Comparison of ENCODE assay signal across 10 mouse cellular contexts in the genomic region with DNA sequence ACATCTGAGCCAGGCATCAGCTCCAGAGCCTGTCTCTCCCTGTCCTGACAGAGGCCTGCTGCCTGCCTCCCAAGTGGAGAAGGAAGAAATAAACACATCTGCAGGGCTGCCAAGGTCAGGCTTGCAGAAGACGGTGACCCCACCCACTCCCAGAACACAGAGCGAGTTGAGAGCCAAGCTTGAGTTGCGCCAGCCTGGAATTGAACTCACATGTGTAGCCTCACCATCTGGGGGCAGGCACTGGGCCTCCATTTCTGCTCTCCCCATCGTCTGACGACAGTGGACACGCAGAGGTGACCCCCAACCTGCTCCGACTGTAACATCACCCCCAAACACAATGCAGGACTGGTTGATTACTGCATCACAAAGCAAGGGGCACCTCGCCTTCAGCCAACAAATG. TPM values are rescaled to one million over a fixed set of nuclear protein-coding genes. Genes with fewer than 3 reads are reported as not detected.
A peak's percentile ranks its signal among the peaks of the same experiment; 100 is the strongest.
DNase-seq lines count a peak whose midpoint lies in the region; ATAC-seq and TF ChIP-seq lines count a peak whose summit lies in the region.
"Had no signal": no experiment of that assay in that cellular context is flagged by ENCODE, and none has a peak within 500 bp of the region (broad histone marks: within the 10 kb centered on the region; RNA-seq: fewer than 3 reads in every experiment).

No protein-coding gene starts in this region.

- no peak overlapping the region for H3K4me3 ChIP-seq in heart, adult 2 months
- H3K4me3 ChIP-seq in hindbrain, embryonic 11.5 days (ENCODE audit: low read depth, low read length), result no peak overlapping the region
- H3K4me3 ChIP-seq: megakaryocyte, embryonic 14.5 days had no signal

- H3K4me2 ChIP-seq in hindbrain, embryonic 11.5 days (replicated peaks; ENCODE audit: low read depth, low read length), result no peak overlapping the region

- no peak for TF ChIP-seq CTCF in heart, adult 2 months (IDR thresholded peaks at IDR 0.05)

- intact Hi-C loops in heart, postnatal 25 days (cut with DNase I), result no loop called here
- intact Hi-C loops in heart, adult 2 months (cut with DNase I), result no loop called here

- ATAC-seq in CD4-positive, CD25-positive, alpha-beta regulatory T cell, adult 4 months, result no peak
- ATAC-seq in hindbrain, embryonic 11.5 days (ENCODE audit: low FRiP score), result no peak

- H3K36me3 ChIP-seq in heart, adult 2 months (ENCODE audit: control insufficient read depth, insufficient read depth, low read length), result no peaks in the 10 kb centered on the region
- H3K36me3 ChIP-seq in hindbrain, embryonic 11.5 days (ENCODE audit: control insufficient read depth, insufficient read depth, low read length), result no peaks in the 10 kb centered on the region

- peaks cover 11% of the 10 kb centered on the region for H3K4me1 ChIP-seq in heart, adult 2 months (ENCODE audit: control insufficient read depth, insufficient read depth, low read length)
- H3K4me1 ChIP-seq in hindbrain, embryonic 11.5 days (replicated peaks; ENCODE audit: control insufficient read depth, insufficient read depth, low read length), result peaks cover 16% of the 10 kb centered on the region

- no peaks in the 10 kb centered on the region; the same call in 1 of the 2 replicates for H3K79me2 ChIP-seq in heart, adult 2 months (replicated peaks; ENCODE audit: control insufficient read depth, insufficient read depth, low read length)

- no peak for TF ChIP-seq POLR2A in heart, adult 2 months (IDR thresholded peaks at IDR 0.05; ENCODE audit: insufficient read depth, low read depth, low read length)

- WGBS in heart, adult 2 months, result 52% methylated on average over 8 of the region's 8 CpGs
- WGBS in hindbrain, embryonic 11.5 days, result 74% methylated on average over 8 of the region's 8 CpGs

- peak; percentile 98 for DNase-seq in heart, adult 11 months
- DNase-seq in heart, postnatal 25 days (ENCODE audit: low spot score), result no peak
- peak; percentile 60 for DNase-seq in adipocyte (ENCODE audit: low spot score)
- DNase-seq in heart, adult 2 months, result peak; percentile 69 to 77
- peak; percentile 64 for DNase-seq in lung, adult 18-20 months
- DNase-seq in hindbrain, embryonic 11.5 days (ENCODE audit: low spot score), result no peak
- no peak for DNase-seq in embryo, embryonic 10 days (ENCODE audit: low spot score)

- no peaks in the 10 kb centered on the region for H3K27me3 ChIP-seq in heart, adult 2 months (ENCODE audit: control insufficient read depth, insufficient read depth, low read length)
- no peaks in the 10 kb centered on the region for H3K27me3 ChIP-seq in hindbrain, embryonic 11.5 days (ENCODE audit: control insufficient read depth, insufficient read depth, low read length)

- no peaks in the 10 kb centered on the region for H3K9me3 ChIP-seq in hindbrain, embryonic 11.5 days (ENCODE audit: control insufficient read depth, low read length)

- no peak overlapping the region for H3K9ac ChIP-seq in heart, adult 2 months (ENCODE audit: low read depth, low read length)
- H3K9ac ChIP-seq in hindbrain, embryonic 11.5 days (ENCODE audit: low read depth, low read length), result no peak overlapping the region

- H3K27ac ChIP-seq in heart, adult 2 months, result no peak overlapping the region
- no peak overlapping the region for H3K27ac ChIP-seq in hindbrain, embryonic 11.5 days (ENCODE audit: low read depth, low read length)
- H3K27ac ChIP-seq: kidney, postnatal 0 days had no signal

- TF ChIP-seq EP300 in heart, adult 2 months (IDR thresholded peaks at IDR 0.05; ENCODE audit: insufficient read depth, low read depth, low read length), result no peak

RNA-seq across cellular contexts. Expression of a gene that starts 12.4 kb away (rescaled TPM):
- total RNA-seq in heart, postnatal 25 days (2021), result 10 to 100 TPM; 15.6 to 18.9 TPM
- total RNA-seq in heart, adult 2 months (2021), result 10 to 100 TPM in 1 of 2 experiments, 1 to 10 TPM in 1; 9.4 to 16.0 TPM
- polyA plus RNA-seq in heart, adult 2 months (2012; rRNA removed), result 21.3 and 23.8 TPM in 2 replicates
- under 1 TPM in 1 of 2 experiments, not detected in 1; 0.08 TPM for polyA plus RNA-seq in CD4-positive, CD25-positive, alpha-beta regulatory T cell, adult 4 months (2017; shearing (Covaris generic))
- polyA plus RNA-seq in hindbrain, embryonic 11.5 days (2014; fragmentation: Nextera tagmentation; extraction: Ambion mirVana), result 61.0 and 71.4 TPM in 2 replicates

Comparison
In these comparisons a context has a peak if more than half of its experiments do, and no peak if none do; other contexts are left out.
1. DNase-seq: peak in heart, adult 11 months (single experiment), adipocyte (single experiment), heart, adult 2 months (2 of 2) and lung, adult 18-20 months (2 of 2); none in heart, postnatal 25 days (single experiment), hindbrain, embryonic 11.5 days (single experiment) and embryo, embryonic 10 days (single experiment).
2. RNA of a gene that starts 12.4 kb away (polyA plus RNA-seq): 61.0 to 71.4 TPM in hindbrain, embryonic 11.5 days and 21.3 to 23.8 TPM in heart, adult 2 months; 0.08 TPM in CD4-positive, CD25-positive, alpha-beta regulatory T cell, adult 4 months; every median in the first group is over 10 times any median in the second.